Mouse (Mus musculus): ENCODE measurements at regions not wholly inside any gene's neighbourhood (a gene's known extent, or its start where the extent isn't known, plus 50 kb on each side); places are given as distances from the start of the nearest gene placed in this dataset.

- no peak for DNase-seq (ENCODE audit: low read depth, low spot score)
These were observed 1446.9 kb downstream of the Zfp704 start for GRCm38 (mm10) chr3:8163030-8163429.

- no peak for DNase-seq (ENCODE audit: low read depth, low spot score)
These were observed 1447.7 kb downstream of the Zfp704 start for GRCm38 (mm10) chr3:8161997-8162756.

GRCm38 (mm10) chr3:8143016-8143415, 1466.9 kb downstream of the Zfp704 start:
- DNase-seq (ENCODE audit: low read depth, low spot score) = no peak

- DNase-seq (ENCODE audit: low read depth, low spot score) = no peak
These were observed 1467.7 kb downstream of the Zfp704 start for GRCm38 (mm10) chr3:8142190-8142589.

GRCm38 (mm10) chr3:8141664-8142084, 1468.2 kb downstream of the Zfp704 start:
- DNase-seq (ENCODE audit: low read depth, low spot score) = no peak

- DNase-seq (ENCODE audit: low read depth, low spot score) = peak; percentile 49
These were observed 1486.2 kb downstream of the Zfp704 start for GRCm38 (mm10) chr3:8123641-8124040.

GRCm38 (mm10) chr3:8123141-8123540, 1486.7 kb downstream of the Zfp704 start:
- DNase-seq (ENCODE audit: low read depth, low spot score) = peak; percentile 30

- DNase-seq (ENCODE audit: low read depth, low spot score) = no peak
These were observed 1478.0 kb upstream of the 1700008P02Rik start for GRCm38 (mm10) chr3:8098291-8098690.

- DNase-seq (ENCODE audit: low read depth, low spot score) = no peak
These were observed 1464.5 kb upstream of the 1700008P02Rik start for GRCm38 (mm10) chr3:8084749-8085148.

GRCm38 (mm10) chr3:8053711-8054110, 1433.5 kb upstream of the 1700008P02Rik start:
- DNase-seq (ENCODE audit: low read depth, low spot score) = no peak

- DNase-seq (ENCODE audit: low read depth, low spot score) = no peak
These were observed 1430.9 kb upstream of the 1700008P02Rik start for GRCm38 (mm10) chr3:8051167-8051566.

GRCm38 (mm10) chr3:8049706-8050105, 1429.5 kb upstream of the 1700008P02Rik start:
- no peak for DNase-seq (ENCODE audit: low read depth, low spot score)

- DNase-seq (ENCODE audit: low read depth, low spot score) = peak; percentile 7
These were observed 1426.1 kb upstream of the 1700008P02Rik start for GRCm38 (mm10) chr3:8046348-8046747.

GRCm38 (mm10) chr3:8036697-8037096, 1416.5 kb upstream of the 1700008P02Rik start:
- no peak for DNase-seq (ENCODE audit: low read depth, low spot score)

GRCm38 (mm10) chr3:8035091-8035729, 1415.0 kb upstream of the 1700008P02Rik start:
- no peak for DNase-seq (ENCODE audit: low read depth, low spot score)

- DNase-seq (ENCODE audit: low read depth, low spot score) = no peak
These were observed 1406.2 kb upstream of the 1700008P02Rik start for GRCm38 (mm10) chr3:8026325-8027017.

- no peak for DNase-seq (ENCODE audit: low read depth, low spot score)
These were observed 1402.4 kb upstream of the 1700008P02Rik start for GRCm38 (mm10) chr3:8022654-8023053.

GRCm38 (mm10) chr3:8017489-8017888, 1397.2 kb upstream of the 1700008P02Rik start:
- no peak for DNase-seq (ENCODE audit: low read depth, low spot score)

GRCm38 (mm10) chr3:8016945-8017344, 1396.7 kb upstream of the 1700008P02Rik start:
- DNase-seq (ENCODE audit: low read depth, low spot score) = no peak

GRCm38 (mm10) chr3:8009966-8010365, 1389.7 kb upstream of the 1700008P02Rik start:
- DNase-seq (ENCODE audit: low read depth, low spot score) = no peak

GRCm38 (mm10) chr3:8006708-8007395, 1386.6 kb upstream of the 1700008P02Rik start:
- peak; percentile 96 for DNase-seq (ENCODE audit: low read depth, low spot score)

- DNase-seq (ENCODE audit: low read depth, low spot score) = peak; percentile 71
These were observed 1386.0 kb upstream of the 1700008P02Rik start for GRCm38 (mm10) chr3:8006273-8006672.
